Mouse (Mus musculus): ENCODE data around the gene Rapgef4. TPM values are rescaled to one million over a fixed set of nuclear protein-coding genes. Genes with fewer than 3 reads are reported as not detected.
A peak's percentile ranks its signal among the peaks of the same experiment; 100 is the strongest.

Gene Rapgef4
- polyA plus RNA-seq, 1 experiment from 2014 or later: 18.3 TPM

GRCm38 (mm10) chr2:71974143-71974846 lies 6.7 kb upstream of the Rapgef4 start:
- H3K27me3 ChIP-seq (ENCODE audit: control insufficient read depth, insufficient read depth, low read length): no peaks in the 10 kb centered on the region
- H3K4me1 ChIP-seq (ENCODE audit: control insufficient read depth, insufficient read depth, low read length): no peaks in the 10 kb centered on the region
- H3K4me3 ChIP-seq (replicated peaks; ENCODE audit: low read depth, low read length): no peak overlapping the region
- no peak overlapping the region for H3K4me2 ChIP-seq (ENCODE audit: low read length)
- no peaks in the 10 kb centered on the region for H3K36me3 ChIP-seq (ENCODE audit: control insufficient read depth, insufficient read depth, low read length)
- ATAC-seq (ENCODE audit: low FRiP score, low TSS enrichment) (no peak), DNase-seq (no peak)
- H3K9me3 ChIP-seq (ENCODE audit: control insufficient read depth, low read length): no peaks in the 10 kb centered on the region
- WGBS: 93% methylated on average over 10 of the region's 11 CpGs
- no peak overlapping the region for H3K9ac ChIP-seq (replicated peaks; ENCODE audit: low read length)
- no peak overlapping the region for H3K27ac ChIP-seq (replicated peaks; ENCODE audit: low read depth, low read length)

DNA sequence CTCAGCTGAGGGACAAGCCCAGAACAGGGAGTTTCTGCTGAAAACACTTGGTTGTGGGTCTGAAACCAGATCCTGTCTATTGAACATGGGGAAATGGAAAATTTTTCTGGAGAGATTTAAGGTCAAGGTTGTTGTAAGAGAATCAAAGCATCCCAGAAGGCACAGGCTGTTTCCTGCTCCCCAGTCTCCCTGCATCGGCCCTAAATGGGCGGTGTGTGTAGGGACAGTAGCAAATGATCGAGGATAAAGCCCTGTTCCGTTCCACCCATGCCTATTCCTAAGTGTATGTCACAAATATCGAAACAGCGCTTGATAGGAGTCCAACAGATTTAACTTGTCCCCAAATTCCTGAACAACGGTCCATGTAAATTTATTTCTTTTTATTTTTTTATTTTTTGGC lies 1.1 kb upstream of the Rapgef4 start:
- H3K4me2 ChIP-seq (ENCODE audit: low read length): no peak overlapping the region
- 89% methylated on average over 7 of the region's 7 CpGs for WGBS

GRCm38 (mm10) chr2:71981343-71981851 lies 357 bp downstream of the Rapgef4 start:
- Histone ChIP-seq H3K9ac (replicated peaks; ENCODE audit: low read length) (peak overlapping the region; percentile 64), H3K4me1 (ENCODE audit: control insufficient read depth, insufficient read depth, low read length) (no peaks in the 10 kb centered on the region; the same call in 1 of the 2 replicates), H3K36me3 (ENCODE audit: control insufficient read depth, insufficient read depth, low read length) (no peaks in the 10 kb centered on the region), H3K4me2 (ENCODE audit: low read length) (peak overlapping the region; percentile 92), H3K4me3 (replicated peaks; ENCODE audit: low read depth, low read length) (peak overlapping the region; percentile 46), H3K27me3 (ENCODE audit: control insufficient read depth, insufficient read depth, low read length) (no peaks in the 10 kb centered on the region), H3K27ac (replicated peaks; ENCODE audit: low read depth, low read length) (peak overlapping the region; percentile 37), H3K9me3 (ENCODE audit: control insufficient read depth, low read length) (no peaks in the 10 kb centered on the region)
- DNase-seq (peak; percentile 53), ATAC-seq (ENCODE audit: low FRiP score, low TSS enrichment) (no peak)
- 5% methylated on average over 24 of the region's 24 CpGs for WGBS

More for the DNA sequence above, 1.1 kb upstream of the Rapgef4 start:
- ATAC-seq (ENCODE audit: low FRiP score, low TSS enrichment): no peak
- no peaks in the 10 kb centered on the region; the same call in 1 of the 2 replicates for H3K4me1 ChIP-seq (ENCODE audit: control insufficient read depth, insufficient read depth, low read length)
- no peaks in the 10 kb centered on the region for H3K9me3 ChIP-seq (ENCODE audit: control insufficient read depth, low read length)
- no peaks in the 10 kb centered on the region for H3K36me3 ChIP-seq (ENCODE audit: control insufficient read depth, insufficient read depth, low read length)
- no peak for DNase-seq
- H3K27ac ChIP-seq (replicated peaks; ENCODE audit: low read depth, low read length): no peak overlapping the region
- H3K9ac ChIP-seq (replicated peaks; ENCODE audit: low read length): no peak overlapping the region
- H3K4me3 ChIP-seq (replicated peaks; ENCODE audit: low read depth, low read length): no peak overlapping the region
- no peaks in the 10 kb centered on the region for H3K27me3 ChIP-seq (ENCODE audit: control insufficient read depth, insufficient read depth, low read length)

GRCm38 (mm10) chr2:71981896-71982295 lies 856 bp downstream of the Rapgef4 start:
- Histone ChIP-seq H3K4me3 (replicated peaks; ENCODE audit: low read depth, low read length) (peak overlapping the region; percentile 46), H3K36me3 (ENCODE audit: control insufficient read depth, insufficient read depth, low read length) (no peaks in the 10 kb centered on the region), H3K4me2 (ENCODE audit: low read length) (peak overlapping the region; percentile 92), H3K4me1 (ENCODE audit: control insufficient read depth, insufficient read depth, low read length) (no peaks in the 10 kb centered on the region; the same call in 1 of the 2 replicates), H3K9ac (replicated peaks; ENCODE audit: low read length) (peak overlapping the region; percentile 64; the same call in 1 of the 2 replicates), H3K9me3 (ENCODE audit: control insufficient read depth, low read length) (no peaks in the 10 kb centered on the region), H3K27ac (replicated peaks; ENCODE audit: low read depth, low read length) (no peak overlapping the region), H3K27me3 (ENCODE audit: control insufficient read depth, insufficient read depth, low read length) (no peaks in the 10 kb centered on the region)
- 65% methylated on average over 6 of the region's 6 CpGs for WGBS
- ATAC-seq (ENCODE audit: low FRiP score, low TSS enrichment) (no peak), DNase-seq (no peak)

DNA sequence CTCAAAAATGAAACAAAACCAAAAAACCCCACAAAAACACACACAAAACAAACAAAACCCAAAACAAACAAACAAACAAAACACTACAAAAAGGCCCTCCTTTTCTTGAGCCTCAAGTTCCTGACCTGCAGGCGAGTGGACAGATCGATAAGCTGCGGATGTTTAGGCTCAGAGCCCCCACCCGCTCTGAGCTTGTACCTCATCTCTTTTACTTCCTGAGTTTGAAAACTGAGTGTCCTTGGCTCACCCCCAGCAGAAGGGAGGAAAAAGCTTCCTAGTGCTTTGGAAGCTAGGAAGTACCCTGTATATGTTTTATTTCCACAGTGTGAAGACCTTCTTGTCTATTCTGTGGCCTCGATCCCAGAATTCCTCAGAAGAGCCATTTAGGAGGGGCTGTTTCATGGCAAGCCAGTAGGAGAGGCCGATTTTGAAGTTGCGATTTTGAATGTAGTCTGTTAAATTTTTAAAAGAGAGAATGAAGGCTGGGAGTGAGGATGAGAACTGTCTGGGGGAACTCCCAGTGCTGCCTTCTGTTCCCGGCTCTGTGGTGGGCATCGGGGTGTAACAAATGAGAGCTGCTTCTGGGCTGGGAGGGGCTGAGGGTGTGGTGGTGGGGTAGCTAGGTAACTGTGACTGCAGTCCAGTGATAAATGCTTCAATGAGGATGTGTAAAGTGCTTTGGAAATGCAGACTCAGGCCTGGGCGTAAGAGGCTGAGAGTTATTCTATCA lies 2.0 kb downstream of the Rapgef4 start:
- no peak overlapping the region; the same call in 1 of the 2 replicates for H3K4me2 ChIP-seq (ENCODE audit: low read length)

GRCm38 (mm10) chr2:71985730-71986129 lies 4.7 kb downstream of the Rapgef4 start:
- 76% methylated on average over 2 of the region's 2 CpGs for WGBS
- H3K4me3 ChIP-seq (replicated peaks; ENCODE audit: low read depth, low read length): no peak overlapping the region
- H3K4me2 ChIP-seq (ENCODE audit: low read length): no peak overlapping the region
- H3K36me3 ChIP-seq (ENCODE audit: control insufficient read depth, insufficient read depth, low read length): no peaks in the 10 kb centered on the region
- no peak overlapping the region for H3K27ac ChIP-seq (replicated peaks; ENCODE audit: low read depth, low read length)
- H3K9ac ChIP-seq (replicated peaks; ENCODE audit: low read length): no peak overlapping the region
- no peaks in the 10 kb centered on the region; the same call in 1 of the 2 replicates for H3K4me1 ChIP-seq (ENCODE audit: control insufficient read depth, insufficient read depth, low read length)
- H3K27me3 ChIP-seq (ENCODE audit: control insufficient read depth, insufficient read depth, low read length): no peaks in the 10 kb centered on the region
- H3K9me3 ChIP-seq (ENCODE audit: control insufficient read depth, low read length): no peaks in the 10 kb centered on the region
- DNase-seq (no peak), ATAC-seq (ENCODE audit: low FRiP score, low TSS enrichment) (no peak)

More for the DNA sequence above, 2.0 kb downstream of the Rapgef4 start:
- no peak overlapping the region for H3K9ac ChIP-seq (replicated peaks; ENCODE audit: low read length)
- H3K4me3 ChIP-seq (replicated peaks; ENCODE audit: low read depth, low read length): no peak overlapping the region
- no peaks in the 10 kb centered on the region for H3K36me3 ChIP-seq (ENCODE audit: control insufficient read depth, insufficient read depth, low read length)
- no peaks in the 10 kb centered on the region for H3K27me3 ChIP-seq (ENCODE audit: control insufficient read depth, insufficient read depth, low read length)
- WGBS: 65% methylated on average over 10 of the region's 10 CpGs
- H3K4me1 ChIP-seq (ENCODE audit: control insufficient read depth, insufficient read depth, low read length): no peaks in the 10 kb centered on the region; the same call in 1 of the 2 replicates
- ATAC-seq (ENCODE audit: low FRiP score, low TSS enrichment): no peak
- no peak overlapping the region for H3K27ac ChIP-seq (replicated peaks; ENCODE audit: low read depth, low read length)
- no peaks in the 10 kb centered on the region for H3K9me3 ChIP-seq (ENCODE audit: control insufficient read depth, low read length)
- no peak for DNase-seq

DNA sequence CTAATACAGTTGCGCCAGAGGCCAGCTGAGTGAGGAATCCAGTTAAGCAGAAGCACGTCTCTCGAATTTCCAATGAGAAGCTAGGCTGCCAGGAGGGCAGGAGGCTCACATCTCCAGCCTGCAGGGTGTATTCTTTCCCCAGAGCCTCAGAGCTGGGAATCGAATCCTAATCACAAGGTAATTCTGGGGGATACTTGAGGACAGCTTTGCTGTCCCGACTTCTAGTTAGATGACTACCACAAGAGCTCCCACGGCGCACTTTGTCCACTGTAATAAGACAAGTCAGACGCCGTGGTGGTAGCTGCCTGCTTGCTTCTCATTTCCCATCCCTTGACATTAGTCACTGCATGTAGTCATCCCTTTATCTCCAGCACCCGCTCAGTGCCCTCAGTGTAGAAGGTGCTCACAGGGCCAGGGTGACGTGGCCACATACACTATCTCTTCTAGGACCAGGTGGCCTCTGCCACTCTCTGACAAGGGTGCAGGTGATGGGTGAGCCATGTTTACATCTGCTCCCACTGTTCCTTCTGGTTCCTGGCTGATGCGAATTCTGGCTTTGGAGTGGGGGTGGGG lies 5.3 kb downstream of the Rapgef4 start:
- Histone ChIP-seq H3K4me1 (ENCODE audit: control insufficient read depth, insufficient read depth, low read length) (no peaks in the 10 kb centered on the region; the same call in 1 of the 2 replicates), H3K4me3 (replicated peaks; ENCODE audit: low read depth, low read length) (no peak overlapping the region), H3K9ac (replicated peaks; ENCODE audit: low read length) (no peak overlapping the region), H3K4me2 (ENCODE audit: low read length) (no peak overlapping the region), H3K27me3 (ENCODE audit: control insufficient read depth, insufficient read depth, low read length) (no peaks in the 10 kb centered on the region), H3K36me3 (ENCODE audit: control insufficient read depth, insufficient read depth, low read length) (no peaks in the 10 kb centered on the region), H3K27ac (replicated peaks; ENCODE audit: low read depth, low read length) (no peak overlapping the region), H3K9me3 (ENCODE audit: control insufficient read depth, low read length) (no peaks in the 10 kb centered on the region)
- 68% methylated on average over 12 of the region's 12 CpGs for WGBS
- DNase-seq (no peak), ATAC-seq (ENCODE audit: low FRiP score, low TSS enrichment) (no peak)

DNA sequence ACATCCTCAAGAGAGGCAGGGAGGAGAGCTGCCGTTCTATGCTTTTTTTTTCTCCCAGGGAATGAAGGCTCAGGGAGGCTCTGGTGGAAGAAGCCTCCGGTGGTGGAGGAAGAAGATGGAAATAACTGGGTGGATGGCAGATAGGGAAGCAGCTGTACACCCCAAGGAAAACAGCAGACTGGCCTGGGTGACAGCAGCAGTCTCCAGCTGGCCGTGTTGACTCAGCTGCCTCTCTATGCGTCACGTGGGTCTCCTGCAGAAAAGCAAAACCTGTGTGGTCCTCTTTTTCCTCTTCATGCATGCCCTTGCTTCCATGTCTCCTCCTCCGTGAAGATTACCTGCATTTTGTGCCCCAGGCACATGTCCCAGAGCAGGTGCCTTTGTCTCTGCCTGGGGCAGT lies 7.5 kb downstream of the Rapgef4 start:
- no peak for DNase-seq

More for the DNA sequence above, 7.5 kb downstream of the Rapgef4 start:
- Histone ChIP-seq H3K4me3 (replicated peaks; ENCODE audit: low read depth, low read length) (no peak overlapping the region), H3K27me3 (ENCODE audit: control insufficient read depth, insufficient read depth, low read length) (no peaks in the 10 kb centered on the region), H3K4me2 (ENCODE audit: low read length) (no peak overlapping the region), H3K36me3 (ENCODE audit: control insufficient read depth, insufficient read depth, low read length) (no peaks in the 10 kb centered on the region), H3K27ac (replicated peaks; ENCODE audit: low read depth, low read length) (no peak overlapping the region), H3K4me1 (ENCODE audit: control insufficient read depth, insufficient read depth, low read length) (no peaks in the 10 kb centered on the region), H3K9ac (replicated peaks; ENCODE audit: low read length) (no peak overlapping the region), H3K9me3 (ENCODE audit: control insufficient read depth, low read length) (no peaks in the 10 kb centered on the region; the same call in 1 of the 2 replicates)
- ATAC-seq (ENCODE audit: low FRiP score, low TSS enrichment): no peak
- 65% methylated on average over 6 of the region's 6 CpGs for WGBS

All from midbrain, embryonic 14.5 days (tissue).